Mouse (Mus musculus) CH12.LX (cell line): ENCODE measurements around the gene Hdac4.

ENCODE experiments used
- CTCF ChIP-seq, 2 experiments: IDR thresholded peaks in 1 of 2; conservative IDR thresholded peaks in 1 of 2; 2 replicates each; pipeline ENCODE4 v1.5.1; 2011 to 2012; ENCODE audit warnings: low read depth in 2 of 2, low read length in 2 of 2, improper control_type of control experiment in 1 of 2, inconsistent platforms in 1 of 2, mild to moderate bottlenecking in 1 of 2, moderate library complexity in 1 of 2
- EP300 ChIP-seq: IDR thresholded peaks from 2 replicates; pipeline ENCODE4 v1.6.1; 2011; ENCODE audit warnings: low read length, improper control_type of control experiment
- MXI1 ChIP-seq: IDR thresholded peaks from 2 replicates; pipeline ENCODE4 v1.6.1; 2011; ENCODE audit warnings: mild to moderate bottlenecking, low read depth, low read length, improper control_type of control experiment
- POLR2AphosphoS2 ChIP-seq: IDR thresholded peaks from 2 replicates; pipeline ENCODE4 v1.6.1; 2011; ENCODE audit warnings: low read depth, low read length, improper control_type of control experiment
- USF1 ChIP-seq: IDR thresholded peaks from 2 replicates; pipeline ENCODE4 v1.6.1; 2014; ENCODE audit warnings: low read depth, mild to moderate bottlenecking, inconsistent platforms, low read length, improper control_type of control experiment

GRCm38 (mm10) chr1:91987431-91987830, 208.1 kb downstream of the Hdac4 start:
- TF ChIP-seq MXI1 (no peak), CTCF (conservative IDR thresholded peaks at IDR 0.05 in 1 of 2, IDR thresholded peaks at IDR 0.05 in 1 of 2; ENCODE audit: low read depth in 2 of 2, low read length in 2 of 2) (no peak), USF1 (no peak), EP300 (no peak), POLR2AphosphoS2 (no peak)
